Mouse (Mus musculus): ENCODE results near the gene Card19.

DNA sequence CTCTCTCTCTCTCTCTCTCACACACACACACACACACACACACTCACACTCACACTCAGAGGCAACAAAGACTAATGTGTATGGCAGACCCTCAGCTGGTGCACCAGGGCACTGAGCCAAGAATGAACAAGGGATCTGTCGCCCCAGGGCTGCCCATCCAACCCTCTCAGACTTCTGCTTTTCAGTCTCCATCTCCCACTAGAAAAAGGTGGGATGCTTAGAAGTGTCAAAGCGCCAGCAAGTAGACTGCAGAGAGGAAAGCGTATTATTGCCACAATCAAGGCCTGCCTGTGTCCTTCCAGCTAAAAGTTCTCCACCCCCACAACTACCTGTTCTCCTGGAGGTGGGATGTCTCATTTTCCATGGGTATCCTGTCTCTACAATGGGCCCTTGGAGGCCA is 1.4 kb downstream of the Card19 start:
- no peak for TF ChIP-seq CHD2 (IDR thresholded peaks at IDR 0.05; ENCODE audit: low read depth, low read length)
- no peak for TF ChIP-seq HCFC1 (IDR thresholded peaks at IDR 0.05; ENCODE audit: borderline replicate concordance, insufficient read depth, low read length)
- TF ChIP-seq ZC3H11A (IDR thresholded peaks at IDR 0.05; ENCODE audit: borderline replicate concordance, low read depth, low read length), result no peak

Measured in ES-E14 (cell line).